Mouse (Mus musculus): ENCODE measurements around the gene Doxl2. TPM values are rescaled to one million over a fixed set of nuclear protein-coding genes. Genes with fewer than 3 reads are reported as not detected.
A peak's percentile ranks its signal among the peaks of the same experiment; 100 is the strongest.
"Not testable (repeated sequence)": the region's sequence is repeated elsewhere in the genome, so short reads cannot be mapped to it uniquely, and the experiment has no call there.

Doxl2 gene
- polyA plus RNA-seq, 2 experiments = not detected

- ATAC-seq (ENCODE audit: low FRiP score, low read depth) = no peak
These were observed 20.6 kb upstream of the Doxl2 start for GRCm38 (mm10) chr6:48954211-48954610.

GRCm38 (mm10) chr6:48954946-48955345 is 19.8 kb upstream of the Doxl2 start:
- no peaks in the 10 kb centered on the region for H3K36me3 ChIP-seq (ENCODE audit: control insufficient read depth, insufficient read depth, low read length)
- no peak overlapping the region for H3K4me3 ChIP-seq (replicated peaks; ENCODE audit: low read length)
- H3K27me3 ChIP-seq (ENCODE audit: control insufficient read depth, insufficient read depth, low read length) = no peaks in the 10 kb centered on the region
- no peaks in the 10 kb centered on the region for H3K4me1 ChIP-seq (ENCODE audit: control insufficient read depth, insufficient read depth, low read length)
- no peak overlapping the region for H3K27ac ChIP-seq (replicated peaks; ENCODE audit: low read depth, low read length)
- no peak for TF ChIP-seq POLR2A (IDR thresholded peaks at IDR 0.05; ENCODE audit: borderline replicate concordance, extremely low read depth, insufficient read depth, insufficient read length)
- WGBS = 46% methylated on average over 1 of the region's 1 CpGs
- DNase-seq (ENCODE audit: low spot score) (peak; percentile 52), ATAC-seq (ENCODE audit: low FRiP score, low read depth) (no peak)
- H3K4me2 ChIP-seq (replicated peaks; ENCODE audit: low read depth, low read length, severe bottlenecking) = no peak overlapping the region
- no peak overlapping the region for H3K9ac ChIP-seq (ENCODE audit: low read depth, low read length, severe bottlenecking)
- H3K9me3 ChIP-seq (ENCODE audit: control insufficient read depth, low read length) = no peaks in the 10 kb centered on the region

More at GRCm38 (mm10) chr6:48954211-48954610, 20.6 kb upstream of the Doxl2 start:
- TF ChIP-seq POLR2A (IDR thresholded peaks at IDR 0.05; ENCODE audit: borderline replicate concordance, extremely low read depth, insufficient read depth, insufficient read length) = no peak
- no peak overlapping the region for H3K4me3 ChIP-seq (replicated peaks; ENCODE audit: low read length)
- no peaks in the 10 kb centered on the region for H3K36me3 ChIP-seq (ENCODE audit: control insufficient read depth, insufficient read depth, low read length)
- no peaks in the 10 kb centered on the region for H3K27me3 ChIP-seq (ENCODE audit: control insufficient read depth, insufficient read depth, low read length)
- H3K27ac ChIP-seq (replicated peaks; ENCODE audit: low read depth, low read length) = no peak overlapping the region
- no peaks in the 10 kb centered on the region for H3K4me1 ChIP-seq (ENCODE audit: control insufficient read depth, insufficient read depth, low read length)
- no peak overlapping the region for H3K9ac ChIP-seq (ENCODE audit: low read depth, low read length, severe bottlenecking)
- H3K9me3 ChIP-seq (ENCODE audit: control insufficient read depth, low read length) = no peaks in the 10 kb centered on the region
- no peak overlapping the region for H3K4me2 ChIP-seq (replicated peaks; ENCODE audit: low read depth, low read length, severe bottlenecking)
- no peak for DNase-seq (ENCODE audit: low spot score)
- WGBS = 79% methylated on average over 5 of the region's 5 CpGs

GRCm38 (mm10) chr6:48956785-48957184 is 18.0 kb upstream of the Doxl2 start:
- DNase-seq (ENCODE audit: low spot score) (no peak), ATAC-seq (ENCODE audit: low FRiP score, low read depth) (no peak)
- H3K4me3 ChIP-seq (replicated peaks; ENCODE audit: low read length) = no peak overlapping the region
- no peak overlapping the region for H3K9ac ChIP-seq (ENCODE audit: low read depth, low read length, severe bottlenecking)
- H3K27ac ChIP-seq (replicated peaks; ENCODE audit: low read depth, low read length) = no peak overlapping the region
- no peaks in the 10 kb centered on the region for H3K4me1 ChIP-seq (ENCODE audit: control insufficient read depth, insufficient read depth, low read length)
- H3K4me2 ChIP-seq (replicated peaks; ENCODE audit: low read depth, low read length, severe bottlenecking) = no peak overlapping the region
- 85% methylated on average over 4 of the region's 4 CpGs for WGBS
- TF ChIP-seq POLR2A (IDR thresholded peaks at IDR 0.05; ENCODE audit: borderline replicate concordance, extremely low read depth, insufficient read depth, insufficient read length) = no peak
- H3K27me3 ChIP-seq (ENCODE audit: control insufficient read depth, insufficient read depth, low read length) = no peaks in the 10 kb centered on the region
- H3K9me3 ChIP-seq (ENCODE audit: control insufficient read depth, low read length) = no peaks in the 10 kb centered on the region
- H3K36me3 ChIP-seq (ENCODE audit: control insufficient read depth, insufficient read depth, low read length) = no peaks in the 10 kb centered on the region

GRCm38 (mm10) chr6:48958053-48958452 is 16.7 kb upstream of the Doxl2 start:
- no peak for DNase-seq (ENCODE audit: low spot score)
- Histone ChIP-seq H3K36me3 (ENCODE audit: control insufficient read depth, insufficient read depth, low read length) (no peaks in the 10 kb centered on the region), H3K4me2 (replicated peaks; ENCODE audit: low read depth, low read length, severe bottlenecking) (no peak overlapping the region), H3K4me1 (ENCODE audit: control insufficient read depth, insufficient read depth, low read length) (no peaks in the 10 kb centered on the region), H3K9me3 (ENCODE audit: control insufficient read depth, low read length) (no peaks in the 10 kb centered on the region), H3K27me3 (ENCODE audit: control insufficient read depth, insufficient read depth, low read length) (no peaks in the 10 kb centered on the region), H3K27ac (replicated peaks; ENCODE audit: low read depth, low read length) (no peak overlapping the region), H3K9ac (ENCODE audit: low read depth, low read length, severe bottlenecking) (no peak overlapping the region), H3K4me3 (replicated peaks; ENCODE audit: low read length) (no peak overlapping the region)
- ATAC-seq (ENCODE audit: low FRiP score, low read depth) = no peak
- TF ChIP-seq POLR2A (IDR thresholded peaks at IDR 0.05; ENCODE audit: borderline replicate concordance, extremely low read depth, insufficient read depth, insufficient read length) = no peak
- 67% methylated on average over 1 of the region's 1 CpGs for WGBS

- H3K36me3 ChIP-seq (ENCODE audit: control insufficient read depth, insufficient read depth, low read length); H3K4me2 ChIP-seq (replicated peaks; ENCODE audit: low read depth, low read length, severe bottlenecking); H3K4me3 ChIP-seq (replicated peaks; ENCODE audit: low read length); H3K9me3 ChIP-seq (ENCODE audit: control insufficient read depth, low read length); DNase-seq (ENCODE audit: low spot score); H3K9ac ChIP-seq (ENCODE audit: low read depth, low read length, severe bottlenecking); H3K4me1 ChIP-seq (ENCODE audit: control insufficient read depth, insufficient read depth, low read length); H3K27me3 ChIP-seq (ENCODE audit: control insufficient read depth, insufficient read depth, low read length); ATAC-seq (ENCODE audit: low FRiP score, low read depth); H3K27ac ChIP-seq (replicated peaks; ENCODE audit: low read depth, low read length): not testable (repeated sequence)
- WGBS = 31% methylated on average over 7 of the region's 7 CpGs
These were observed 15.6 kb upstream of the Doxl2 start for GRCm38 (mm10) chr6:48959151-48959550.

GRCm38 (mm10) chr6:48966696-48967095 is 8.1 kb upstream of the Doxl2 start:
- not testable (repeated sequence) for DNase-seq (ENCODE audit: low spot score); ATAC-seq (ENCODE audit: low FRiP score, low read depth); H3K4me2 ChIP-seq (replicated peaks; ENCODE audit: low read depth, low read length, severe bottlenecking); H3K4me3 ChIP-seq (replicated peaks; ENCODE audit: low read length); H3K4me1 ChIP-seq (ENCODE audit: control insufficient read depth, insufficient read depth, low read length); H3K9ac ChIP-seq (ENCODE audit: low read depth, low read length, severe bottlenecking); H3K27me3 ChIP-seq (ENCODE audit: control insufficient read depth, insufficient read depth, low read length); H3K27ac ChIP-seq (replicated peaks; ENCODE audit: low read depth, low read length); H3K9me3 ChIP-seq (ENCODE audit: control insufficient read depth, low read length); H3K36me3 ChIP-seq (ENCODE audit: control insufficient read depth, insufficient read depth, low read length)
- WGBS = 88% methylated on average over 5 of the region's 5 CpGs
